Mouse (Mus musculus) bone marrow macrophage, adult 2 months (primary cell): Measurements from ENCODE around the gene Ccnd1. TPM values are rescaled to one million over a fixed set of nuclear protein-coding genes. Genes with fewer than 3 reads are reported as not detected.

Experiments
- H3K27ac ChIP-seq: 2 replicates; pipeline ENCODE4 v1.5.1; 2012; ENCODE audit warnings: low read depth, low read length; ENCODE audit not compliant: insufficient read depth
- H3K4me1 ChIP-seq: 2 replicates; pipeline ENCODE4 v1.6.1; 2012; ENCODE audit warnings: low read length; ENCODE audit not compliant: control insufficient read depth, insufficient read depth
- H3K4me3 ChIP-seq: 2 replicates; pipeline ENCODE4 v1.5.1; 2012; ENCODE audit warnings: mild to moderate bottlenecking, low read length, moderate library complexity; ENCODE audit not compliant: insufficient read depth
- CTCF ChIP-seq: IDR thresholded peaks from 2 replicates; pipeline ENCODE4 v1.5.1; 2012; ENCODE audit warnings: low read depth, mild to moderate bottlenecking, low read length, moderate library complexity
- POLR2A ChIP-seq: IDR thresholded peaks from 2 replicates; pipeline ENCODE4 v1.6.1; 2012; ENCODE audit warnings: mild to moderate bottlenecking, low read depth, low read length, borderline replicate concordance
- polyA plus RNA-seq: library from polyadenylated mRNA; stranded (reverse); fragments of >200 nt; gene quantifications from 2 replicates; pipeline ENCODE4 v1.2.4, GENCODE M21; 2012; ENCODE audit not compliant: missing spikeins, insufficient read depth, insufficient read length

Ccnd1 gene
- polyA plus RNA-seq, 1 experiment = 31.9 TPM

GRCm38 (mm10) chr7:144940585-144940984, 860 bp upstream of the Ccnd1 start:
- Histone ChIP-seq H3K27ac (peak overlapping the region; percentile 93), H3K4me1 (peaks cover 9% of the 10 kb centered on the region)
- TF ChIP-seq CTCF (no peak), POLR2A (no peak)

GRCm38 (mm10) chr7:144940003-144940571, 362 bp upstream of the Ccnd1 start:
- Histone ChIP-seq H3K4me3 (peak overlapping the region; percentile 66), H3K4me1 (peaks cover 9% of the 10 kb centered on the region), H3K27ac (peak overlapping the region; percentile 93)
- no peak for TF ChIP-seq CTCF
- no peak for TF ChIP-seq POLR2A

More at GRCm38 (mm10) chr7:144940585-144940984, 860 bp upstream of the Ccnd1 start:
- peak overlapping the region; percentile 66; the same call in 1 of the 2 replicates for H3K4me3 ChIP-seq

GRCm38 (mm10) chr7:144938661-144939343, 923 bp downstream of the Ccnd1 start:
- Histone ChIP-seq H3K4me3 (peak overlapping the region; percentile 83), H3K27ac (peak overlapping the region; percentile 82), H3K4me1 (peaks cover 13% of the 10 kb centered on the region)
- no peak for TF ChIP-seq POLR2A
- no peak for TF ChIP-seq CTCF

GRCm38 (mm10) chr7:144937899-144938517, 1.7 kb downstream of the Ccnd1 start:
- peak overlapping the region; percentile 82 for H3K27ac ChIP-seq
- H3K4me1 ChIP-seq = peaks cover 17% of the 10 kb centered on the region
- H3K4me3 ChIP-seq = peak overlapping the region; percentile 83
- no peak for TF ChIP-seq POLR2A
- TF ChIP-seq CTCF = no peak

GRCm38 (mm10) chr7:144937490-144937889, 2.2 kb downstream of the Ccnd1 start:
- Histone ChIP-seq H3K4me1 (peaks cover 22% of the 10 kb centered on the region), H3K27ac (peak overlapping the region; percentile 82)
- TF ChIP-seq POLR2A (no peak), CTCF (peak; percentile 91)

GRCm38 (mm10) chr7:144936311-144936880, 3.3 kb downstream of the Ccnd1 start:
- Histone ChIP-seq H3K4me1 (peaks cover 29% of the 10 kb centered on the region), H3K27ac (no peak overlapping the region), H3K4me3 (no peak overlapping the region)
- no peak for TF ChIP-seq CTCF
- no peak for TF ChIP-seq POLR2A

More at GRCm38 (mm10) chr7:144937490-144937889, 2.2 kb downstream of the Ccnd1 start:
- peak overlapping the region; percentile 83 for H3K4me3 ChIP-seq

- TF ChIP-seq CTCF = peak; percentile 33; the same call in 1 of the 2 replicates
- no peak for TF ChIP-seq POLR2A
- Histone ChIP-seq H3K27ac (no peak overlapping the region), H3K4me3 (no peak overlapping the region), H3K4me1 (peaks cover 31% of the 10 kb centered on the region)
Observed at GRCm38 (mm10) chr7:144935563-144935962, 4.2 kb downstream of the Ccnd1 start.

- no peak overlapping the region for H3K27ac ChIP-seq
- no peak overlapping the region for H3K4me3 ChIP-seq
- TF ChIP-seq CTCF = no peak
- no peak for TF ChIP-seq POLR2A
- peaks cover 31% of the 10 kb centered on the region for H3K4me1 ChIP-seq
Observed at GRCm38 (mm10) chr7:144934901-144935300, 4.8 kb downstream of the Ccnd1 start.

GRCm38 (mm10) chr7:144933796-144934195, 5.9 kb downstream of the Ccnd1 start:
- H3K27ac ChIP-seq = no peak overlapping the region
- H3K4me3 ChIP-seq = no peak overlapping the region
- no peak for TF ChIP-seq POLR2A
- TF ChIP-seq CTCF = no peak

More at GRCm38 (mm10) chr7:144933796-144934195, 5.9 kb downstream of the Ccnd1 start:
- peaks cover 31% of the 10 kb centered on the region for H3K4me1 ChIP-seq
